Comparison of ENCODE assay signal across 12 mouse cellular contexts in genomic region chr15:74021766-74022165, GRCm38 (mm10).
"Had no signal": no experiment of that assay in that cellular context is flagged by ENCODE, and none has a peak within 500 bp of the region (broad histone marks: within the 10 kb centered on the region; RNA-seq: fewer than 3 reads in every experiment).

No protein-coding gene starts in this region.

- ATAC-seq: liver, postnatal 0 days; lung, postnatal 0 days; midbrain, embryonic 13.5 days; midbrain, embryonic 16.5 days had no signal

- DNase-seq: kidney, adult 11 months; kidney, adult 8-10 months; kidney, postnatal 10 days; kidney, postnatal 36 days; layer of hippocampus, postnatal 36 days; left cerebral cortex, postnatal 4 days; liver, postnatal 0 days; lung, embryonic 14.5 days; thymus, postnatal 25 days had no signal
